Mouse (Mus musculus): ENCODE data around the gene Fam136a. TPM values are rescaled to one million over a fixed set of nuclear protein-coding genes. Genes with fewer than 3 reads are reported as not detected.
"Not testable (repeated sequence)": the region's sequence is repeated elsewhere in the genome, so short reads cannot be mapped to it uniquely, and the experiment has no call there.

Gene Fam136a
- polyA plus RNA-seq, 1 experiment: 6.7 TPM

GRCm38 (mm10) chr6:86335121-86335849 is 30.2 kb upstream of the Fam136a start:
- TF ChIP-seq FLI1 (IDR thresholded peaks at IDR 0.05; ENCODE audit: low read length) (no peak), GATA1 (IDR thresholded peaks at IDR 0.05; ENCODE audit: borderline replicate concordance, low read length) (no peak)

DNA sequence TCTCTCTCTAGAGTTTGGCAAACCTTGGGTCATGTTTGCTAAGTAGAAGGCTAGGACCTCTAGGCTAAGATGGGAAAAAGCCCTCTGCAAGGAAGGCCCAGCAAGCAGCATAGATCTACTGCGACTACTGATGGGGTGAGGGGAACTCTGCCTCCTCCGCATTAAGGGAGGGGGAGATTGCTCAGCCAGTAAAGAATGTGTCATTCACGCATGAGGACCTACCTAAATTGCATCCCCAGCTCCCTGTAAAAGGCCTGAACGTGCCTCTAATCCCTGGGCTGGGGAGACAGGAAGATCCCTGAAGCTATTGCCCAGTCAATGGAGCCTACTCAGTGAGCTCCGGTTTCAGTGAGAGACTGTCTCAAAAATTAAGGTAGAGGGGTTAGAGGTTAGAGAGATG is 29.6 kb upstream of the Fam136a start:
- H3K4me1 ChIP-seq: no peaks in the 10 kb centered on the region
- peaks cover 4% of the 10 kb centered on the region for H3K27me3 ChIP-seq (replicated peaks)
- H3K4me3 ChIP-seq (replicated peaks): no peak overlapping the region
- H3K36me3 ChIP-seq (replicated peaks; ENCODE audit: low read length): no peaks in the 10 kb centered on the region
- TF ChIP-seq GATA1 (IDR thresholded peaks at IDR 0.05; ENCODE audit: borderline replicate concordance, low read length) (no peak), FLI1 (IDR thresholded peaks at IDR 0.05; ENCODE audit: low read length) (no peak)
- H3K9me3 ChIP-seq: peaks cover 24% of the 10 kb centered on the region

More at GRCm38 (mm10) chr6:86335121-86335849, 30.2 kb upstream of the Fam136a start:
- no peaks in the 10 kb centered on the region for H3K4me1 ChIP-seq
- H3K9me3 ChIP-seq: peaks cover 26% of the 10 kb centered on the region
- no peaks in the 10 kb centered on the region for H3K36me3 ChIP-seq (replicated peaks; ENCODE audit: low read length)
- H3K27me3 ChIP-seq (replicated peaks): peaks cover 4% of the 10 kb centered on the region
- no peak overlapping the region for H3K4me3 ChIP-seq (replicated peaks)

DNA sequence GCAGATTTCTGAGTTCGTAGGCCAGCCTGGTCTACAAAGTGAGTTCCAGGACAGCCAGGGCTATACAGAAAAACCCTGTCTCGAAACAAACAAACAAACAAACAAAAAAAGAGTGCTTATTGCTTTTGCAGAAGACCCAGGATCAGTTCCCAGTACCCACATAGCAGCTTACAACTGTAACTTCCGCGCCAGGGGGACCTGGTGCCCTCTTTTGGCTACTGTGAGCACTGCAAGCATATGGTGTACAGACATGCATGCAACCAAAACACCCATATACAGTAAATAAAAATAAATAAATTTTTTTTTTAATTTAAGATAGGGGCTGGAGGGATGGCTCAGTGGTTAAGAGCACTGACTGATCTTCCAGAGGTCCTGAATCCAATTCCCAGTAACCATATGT is 29.1 kb upstream of the Fam136a start:
- not testable (repeated sequence) for H3K4me1 ChIP-seq; H3K36me3 ChIP-seq (replicated peaks; ENCODE audit: low read length)

DNA sequence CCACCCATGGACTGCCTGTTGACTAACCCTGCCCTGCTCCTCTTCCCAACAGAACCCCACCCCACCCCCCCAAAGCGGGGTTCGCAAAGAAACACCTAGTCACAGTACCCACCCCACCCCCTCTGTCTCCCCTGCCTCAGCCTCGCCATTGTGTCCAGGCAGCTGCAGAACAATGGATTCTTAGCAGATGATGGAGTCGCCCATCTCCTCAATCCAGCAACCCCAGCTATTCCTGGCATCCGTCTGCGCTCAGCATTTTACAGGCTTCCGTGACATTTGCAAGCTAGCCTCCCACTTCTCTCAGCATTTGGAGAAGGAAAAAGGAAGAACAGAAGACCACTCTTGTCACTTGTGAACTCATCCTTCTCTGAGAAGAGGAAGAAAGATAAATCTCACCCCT is 21.8 kb upstream of the Fam136a start:
- no peak for TF ChIP-seq GATA1 (IDR thresholded peaks at IDR 0.05; ENCODE audit: borderline replicate concordance, low read length)
- Histone ChIP-seq H3K4me3 (replicated peaks) (no peak overlapping the region), H3K36me3 (replicated peaks; ENCODE audit: low read length) (no peaks in the 10 kb centered on the region), H3K9me3 (peaks cover 9% of the 10 kb centered on the region; the same call in 1 of the 2 replicates), H3K4me1 (no peaks in the 10 kb centered on the region), H3K27me3 (replicated peaks) (peaks cover 22% of the 10 kb centered on the region)

More for the DNA sequence above, 29.1 kb upstream of the Fam136a start:
- H3K27me3 ChIP-seq (replicated peaks); H3K4me3 ChIP-seq (replicated peaks): not testable (repeated sequence)
- H3K9me3 ChIP-seq: peaks cover 21% of the 10 kb centered on the region

GRCm38 (mm10) chr6:86346063-86346462 is 19.4 kb upstream of the Fam136a start:
- Histone ChIP-seq H3K9me3 (peaks cover 9% of the 10 kb centered on the region; the same call in 1 of the 2 replicates), H3K27me3 (replicated peaks) (peaks cover 26% of the 10 kb centered on the region)

GRCm38 (mm10) chr6:86349257-86349656 is 16.2 kb upstream of the Fam136a start:
- no peak for TF ChIP-seq FLI1 (IDR thresholded peaks at IDR 0.05; ENCODE audit: low read length)
- TF ChIP-seq GATA1 (IDR thresholded peaks at IDR 0.05; ENCODE audit: borderline replicate concordance, low read length): no peak
- H3K4me1 ChIP-seq: peaks cover 5% of the 10 kb centered on the region; the same call in 1 of the 2 replicates
- no peak overlapping the region for H3K4me3 ChIP-seq (replicated peaks)
- H3K36me3 ChIP-seq (replicated peaks; ENCODE audit: low read length): no peaks in the 10 kb centered on the region
- peaks cover 9% of the 10 kb centered on the region; the same call in 1 of the 2 replicates for H3K9me3 ChIP-seq
- H3K27me3 ChIP-seq (replicated peaks): peaks cover 30% of the 10 kb centered on the region

More at GRCm38 (mm10) chr6:86346063-86346462, 19.4 kb upstream of the Fam136a start:
- no peaks in the 10 kb centered on the region for H3K36me3 ChIP-seq (replicated peaks; ENCODE audit: low read length)
- no peak overlapping the region for H3K4me3 ChIP-seq (replicated peaks)
- TF ChIP-seq GATA1 (IDR thresholded peaks at IDR 0.05; ENCODE audit: borderline replicate concordance, low read length) (no peak), FLI1 (IDR thresholded peaks at IDR 0.05; ENCODE audit: low read length) (no peak)
- peaks cover 5% of the 10 kb centered on the region; the same call in 1 of the 2 replicates for H3K4me1 ChIP-seq

- H3K36me3 ChIP-seq (replicated peaks; ENCODE audit: low read length): no peaks in the 10 kb centered on the region
- TF ChIP-seq GATA1 (IDR thresholded peaks at IDR 0.05; ENCODE audit: borderline replicate concordance, low read length) (no peak), FLI1 (IDR thresholded peaks at IDR 0.05; ENCODE audit: low read length) (no peak)
- H3K9me3 ChIP-seq: no peaks in the 10 kb centered on the region
- H3K4me3 ChIP-seq (replicated peaks): no peak overlapping the region
- H3K27me3 ChIP-seq (replicated peaks): peaks cover 29% of the 10 kb centered on the region
- peaks cover 12% of the 10 kb centered on the region for H3K4me1 ChIP-seq
Measured at GRCm38 (mm10) chr6:86354948-86355347, 10.5 kb upstream of the Fam136a start.

- Histone ChIP-seq H3K36me3 (replicated peaks; ENCODE audit: low read length) (no peaks in the 10 kb centered on the region), H3K9me3 (peaks cover 9% of the 10 kb centered on the region), H3K27me3 (replicated peaks) (peaks cover 44% of the 10 kb centered on the region), H3K4me3 (replicated peaks) (no peak overlapping the region), H3K4me1 (peaks cover 12% of the 10 kb centered on the region)
- no peak for TF ChIP-seq FLI1 (IDR thresholded peaks at IDR 0.05; ENCODE audit: low read length)
- TF ChIP-seq GATA1 (IDR thresholded peaks at IDR 0.05; ENCODE audit: borderline replicate concordance, low read length): no peak
Measured at GRCm38 (mm10) chr6:86356956-86357355, 8.5 kb upstream of the Fam136a start.

DNA sequence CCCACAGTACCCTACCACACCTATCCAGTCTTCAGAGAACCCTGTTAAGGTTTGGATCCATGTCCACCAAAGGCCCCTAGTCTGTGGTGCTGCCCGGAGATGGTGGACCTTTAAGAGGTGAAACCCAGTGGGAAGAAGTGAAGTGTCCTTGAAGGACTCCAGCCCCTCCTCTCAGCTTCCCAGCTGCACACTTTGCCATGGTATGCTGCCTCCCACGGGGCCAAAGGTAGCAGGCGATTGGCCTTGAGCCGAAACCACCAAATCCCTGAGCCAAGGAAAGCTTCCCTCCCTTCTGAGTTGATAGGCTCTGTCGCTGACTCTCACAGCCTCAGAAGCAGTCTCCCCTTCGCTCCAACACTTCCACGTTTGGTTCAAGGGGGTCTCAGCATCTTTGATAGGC is 4.8 kb upstream of the Fam136a start:
- Histone ChIP-seq H3K4me1 (peaks cover 20% of the 10 kb centered on the region), H3K9me3 (peaks cover 9% of the 10 kb centered on the region), H3K4me3 (replicated peaks) (no peak overlapping the region), H3K36me3 (replicated peaks; ENCODE audit: low read length) (no peaks in the 10 kb centered on the region), H3K27me3 (replicated peaks) (peaks cover 32% of the 10 kb centered on the region)
- TF ChIP-seq GATA1 (IDR thresholded peaks at IDR 0.05; ENCODE audit: borderline replicate concordance, low read length): no peak
- no peak for TF ChIP-seq FLI1 (IDR thresholded peaks at IDR 0.05; ENCODE audit: low read length)

DNA sequence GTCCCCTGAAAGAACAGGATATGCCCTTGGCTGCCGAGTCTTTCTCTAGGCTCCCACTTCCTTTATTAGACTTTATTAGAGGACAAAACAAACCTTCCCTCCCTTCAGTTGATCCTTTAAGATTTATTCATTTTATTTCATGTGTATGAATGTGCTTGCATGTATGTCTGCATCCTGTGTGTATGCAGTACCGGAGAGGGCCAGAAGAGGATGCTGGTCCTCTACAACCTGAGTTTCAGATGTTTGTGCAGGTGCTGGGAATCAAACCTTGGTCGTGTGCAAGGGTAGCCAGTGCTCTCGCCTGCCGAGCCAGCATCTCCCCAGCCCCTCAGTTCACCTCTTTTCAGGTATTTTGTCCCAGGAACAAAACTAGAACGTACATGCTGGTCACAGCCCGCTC is 4.1 kb upstream of the Fam136a start:
- Histone ChIP-seq H3K27me3 (replicated peaks) (peaks cover 28% of the 10 kb centered on the region), H3K9me3 (peaks cover 9% of the 10 kb centered on the region), H3K4me1 (peaks cover 27% of the 10 kb centered on the region), H3K4me3 (replicated peaks) (no peak overlapping the region), H3K36me3 (replicated peaks; ENCODE audit: low read length) (no peaks in the 10 kb centered on the region)
- no peak for TF ChIP-seq GATA1 (IDR thresholded peaks at IDR 0.05; ENCODE audit: borderline replicate concordance, low read length)
- no peak for TF ChIP-seq FLI1 (IDR thresholded peaks at IDR 0.05; ENCODE audit: low read length)
